Mouse (Mus musculus): ENCODE measurements at regions not wholly inside any gene's neighbourhood (a gene's known extent, or its start where the extent isn't known, plus 50 kb on each side); places are given as distances from the start of the nearest gene placed in this dataset.

DNA sequence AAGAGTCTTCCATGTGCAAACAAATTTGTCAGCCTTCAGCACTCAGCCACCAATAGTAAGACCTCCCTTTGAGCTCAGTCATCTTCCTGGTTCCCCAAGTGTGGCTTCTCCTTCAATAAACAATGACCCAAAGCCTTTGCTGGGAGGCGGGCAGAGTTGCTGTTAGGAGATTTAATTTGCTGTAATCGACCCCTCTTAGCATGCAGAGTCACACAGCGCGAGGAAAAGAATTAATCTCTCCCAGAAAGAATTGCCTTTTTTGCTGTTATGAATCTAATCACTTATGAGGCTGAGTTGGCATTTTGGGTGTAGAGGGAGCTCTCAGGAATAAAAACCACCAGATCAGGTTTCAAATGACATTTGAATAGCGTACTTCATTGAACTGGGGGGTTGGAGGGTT is 387.0 kb downstream of the Prdm2 start:
- H3K27me3 ChIP-seq, result no peaks in the 10 kb centered on the region
- no peak overlapping the region for H3K27ac ChIP-seq
- ATAC-seq (replicated peaks; ENCODE audit: insufficient number of reproducible peaks, insufficient read depth, low FRiP score, low read depth), result no peak
- no peaks in the 10 kb centered on the region for H3K36me3 ChIP-seq
- 66% methylated on average over 5 of the region's 5 CpGs for WGBS
- H3K4me2 ChIP-seq, result no peak overlapping the region
- H3K4me3 ChIP-seq, result no peak overlapping the region
- no peaks in the 10 kb centered on the region for H3K4me1 ChIP-seq (replicated peaks)
- no peaks in the 10 kb centered on the region for H3K9me3 ChIP-seq (replicated peaks)
- no peak overlapping the region for H3K9ac ChIP-seq

DNA sequence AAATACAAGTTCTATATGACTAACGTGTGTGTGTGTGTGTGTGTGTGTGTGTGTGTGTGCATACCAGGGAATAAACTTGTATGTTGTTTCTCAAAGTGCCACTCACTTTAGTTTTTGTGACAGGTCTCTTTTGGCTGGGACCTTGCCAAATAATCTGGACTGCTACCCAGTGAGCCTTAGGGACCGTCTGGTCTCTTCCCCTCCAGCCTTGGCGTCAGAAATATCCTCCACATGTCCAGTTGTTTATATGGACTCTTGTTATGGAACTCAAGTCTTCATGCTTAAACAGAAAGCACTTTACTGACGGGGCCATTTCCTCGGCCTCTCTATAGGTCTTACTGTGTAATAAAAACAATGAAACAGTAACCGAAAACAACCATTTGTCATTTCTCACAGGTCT is 394.4 kb downstream of the Prdm2 start:
- Histone ChIP-seq H3K36me3 (no peaks in the 10 kb centered on the region), H3K9ac (no peak overlapping the region), H3K27me3 (no peaks in the 10 kb centered on the region), H3K27ac (no peak overlapping the region), H3K4me3 (no peak overlapping the region), H3K4me1 (replicated peaks) (no peaks in the 10 kb centered on the region), H3K4me2 (no peak overlapping the region), H3K9me3 (replicated peaks) (no peaks in the 10 kb centered on the region)
- ATAC-seq (replicated peaks; ENCODE audit: insufficient number of reproducible peaks, insufficient read depth, low FRiP score, low read depth), result no peak
- WGBS, result 68% methylated on average over 6 of the region's 6 CpGs

DNA sequence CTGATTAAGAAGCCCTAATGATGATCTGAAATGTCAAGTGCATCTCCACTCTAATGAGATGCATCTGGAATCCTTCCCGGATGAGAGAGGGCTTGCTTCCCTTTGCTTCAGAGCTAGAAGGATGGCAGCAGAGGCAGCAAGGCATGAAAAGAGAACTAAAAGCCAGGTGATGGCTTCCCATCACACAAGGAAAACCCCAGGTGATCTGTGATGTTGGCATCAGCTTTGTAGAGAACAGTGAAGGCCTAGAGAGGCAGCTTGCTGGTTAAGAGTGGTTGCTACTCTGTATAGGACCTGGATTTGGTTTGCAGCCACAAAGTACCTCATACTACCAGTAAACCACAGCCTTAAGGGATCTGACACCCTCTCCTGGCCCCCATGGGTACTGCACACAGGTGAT is 395.8 kb downstream of the Prdm2 start:
- ATAC-seq (replicated peaks; ENCODE audit: insufficient number of reproducible peaks, insufficient read depth, low FRiP score, low read depth), result no peak
- H3K27ac ChIP-seq, result no peak overlapping the region

DNA sequence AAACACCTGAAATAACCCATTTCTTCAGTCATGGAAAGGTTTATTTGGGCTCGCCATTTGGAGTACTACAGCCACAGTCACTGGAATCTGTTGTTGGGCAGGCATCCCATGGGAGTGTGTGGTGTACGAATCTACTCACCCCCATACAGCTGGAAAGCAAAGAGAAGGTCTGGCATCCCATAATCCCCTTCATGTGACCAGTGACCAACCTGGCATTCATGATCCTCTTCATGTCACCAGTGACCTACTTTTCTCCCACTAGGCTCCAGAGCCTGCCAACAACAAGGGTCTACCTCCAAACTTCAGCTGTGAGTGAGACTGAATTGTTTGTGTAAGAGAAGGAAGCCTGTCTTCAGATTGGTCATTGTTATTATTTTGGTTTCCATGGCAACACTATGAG is 409.0 kb downstream of the Prdm2 start:
- Histone ChIP-seq H3K4me1 (replicated peaks) (no peaks in the 10 kb centered on the region), H3K9ac (no peak overlapping the region), H3K4me2 (no peak overlapping the region), H3K9me3 (replicated peaks) (no peaks in the 10 kb centered on the region), H3K4me3 (no peak overlapping the region), H3K27ac (no peak overlapping the region), H3K27me3 (no peaks in the 10 kb centered on the region), H3K36me3 (no peaks in the 10 kb centered on the region)
- WGBS, result 74% methylated on average over 2 of the region's 2 CpGs
- ATAC-seq (replicated peaks; ENCODE audit: insufficient number of reproducible peaks, insufficient read depth, low FRiP score, low read depth), result no peak

More for the DNA sequence above, 395.8 kb downstream of the Prdm2 start:
- no peaks in the 10 kb centered on the region for H3K36me3 ChIP-seq
- WGBS, result 69% methylated on average over 1 of the region's 1 CpGs
- H3K4me3 ChIP-seq, result no peak overlapping the region
- no peaks in the 10 kb centered on the region for H3K4me1 ChIP-seq (replicated peaks)
- no peaks in the 10 kb centered on the region for H3K9me3 ChIP-seq (replicated peaks)
- no peak overlapping the region for H3K9ac ChIP-seq
- H3K4me2 ChIP-seq, result no peak overlapping the region
- no peaks in the 10 kb centered on the region for H3K27me3 ChIP-seq

DNA sequence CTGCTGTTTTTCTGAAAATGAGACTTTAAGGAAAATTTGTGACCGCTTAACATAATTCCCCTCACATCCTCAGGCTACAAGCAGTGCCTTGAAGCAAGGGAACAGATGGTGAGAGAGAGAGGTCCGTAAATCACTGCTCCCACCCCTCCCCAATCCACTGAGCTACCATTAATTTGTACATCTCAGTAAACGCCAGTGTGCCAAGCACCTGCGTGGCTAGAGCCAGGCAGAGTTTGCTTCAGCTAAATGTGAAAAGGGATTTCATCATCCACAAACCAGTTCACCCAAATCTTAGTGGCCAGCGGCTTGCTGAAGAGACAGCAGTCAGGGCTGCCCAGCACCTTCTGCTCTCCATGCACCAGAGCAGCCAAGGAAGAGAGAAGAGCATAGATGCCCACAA is 413.5 kb downstream of the Prdm2 start:
- Histone ChIP-seq H3K27me3 (no peaks in the 10 kb centered on the region), H3K4me1 (replicated peaks) (no peaks in the 10 kb centered on the region), H3K27ac (no peak overlapping the region), H3K4me2 (no peak overlapping the region), H3K4me3 (no peak overlapping the region), H3K9ac (no peak overlapping the region), H3K36me3 (no peaks in the 10 kb centered on the region), H3K9me3 (replicated peaks) (no peaks in the 10 kb centered on the region)
- 54% methylated on average over 5 of the region's 5 CpGs for WGBS
- no peak for ATAC-seq (replicated peaks; ENCODE audit: insufficient number of reproducible peaks, insufficient read depth, low FRiP score, low read depth)

DNA sequence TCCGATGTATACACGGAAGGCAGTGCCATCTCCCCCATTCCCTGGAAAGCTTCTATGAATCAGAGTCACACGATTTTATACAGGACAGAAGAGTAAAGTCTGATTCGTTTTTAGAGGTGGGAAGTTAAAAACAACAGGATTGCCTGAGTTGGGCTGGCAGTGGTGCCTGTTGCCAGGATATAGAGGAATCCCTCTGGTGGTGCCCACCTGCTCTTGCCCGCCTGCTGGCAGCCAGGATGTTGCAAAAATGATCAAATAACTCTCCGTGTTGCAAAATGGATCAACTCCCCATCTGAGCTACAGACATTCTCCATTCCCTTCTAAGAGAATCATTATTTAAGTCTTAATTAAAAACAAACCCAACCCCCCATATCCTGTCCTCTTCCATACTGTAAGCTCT is 414.0 kb downstream of the Prdm2 start:
- no peak for ATAC-seq (replicated peaks; ENCODE audit: insufficient number of reproducible peaks, insufficient read depth, low FRiP score, low read depth)
- 69% methylated on average over 6 of the region's 6 CpGs for WGBS

DNA sequence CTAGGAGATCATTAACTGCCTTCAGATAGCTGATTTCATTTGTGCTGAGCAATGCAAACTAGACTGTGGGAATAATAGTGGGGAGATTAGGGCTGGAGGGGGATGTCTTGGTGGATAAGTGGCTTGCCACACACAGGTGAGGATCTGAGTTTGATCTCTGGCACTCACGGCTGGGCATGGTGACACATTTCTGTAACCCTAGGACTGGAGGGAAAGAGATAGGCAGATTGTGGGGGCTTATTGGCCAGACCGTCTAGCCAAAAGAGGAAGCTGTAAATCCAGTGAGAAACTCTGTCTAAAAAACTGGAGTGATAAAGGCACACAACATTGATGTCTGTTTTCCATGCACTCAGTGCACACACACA is 420.2 kb downstream of the Prdm2 start:
- H3K9ac ChIP-seq, result no peak overlapping the region
- H3K27me3 ChIP-seq, result no peaks in the 10 kb centered on the region
- ATAC-seq (replicated peaks; ENCODE audit: insufficient number of reproducible peaks, insufficient read depth, low FRiP score, low read depth), result no peak
- H3K4me2 ChIP-seq, result no peak overlapping the region
- WGBS, result 40% methylated on average over 2 of the region's 2 CpGs
- H3K36me3 ChIP-seq, result no peaks in the 10 kb centered on the region
- H3K27ac ChIP-seq, result no peak overlapping the region
- H3K4me1 ChIP-seq (replicated peaks), result no peaks in the 10 kb centered on the region
- no peaks in the 10 kb centered on the region for H3K9me3 ChIP-seq (replicated peaks)
- H3K4me3 ChIP-seq, result no peak overlapping the region

More for the DNA sequence above, 414.0 kb downstream of the Prdm2 start:
- H3K4me2 ChIP-seq, result no peak overlapping the region
- H3K36me3 ChIP-seq, result no peaks in the 10 kb centered on the region
- H3K9me3 ChIP-seq (replicated peaks), result no peaks in the 10 kb centered on the region
- H3K27ac ChIP-seq, result no peak overlapping the region
- H3K4me1 ChIP-seq (replicated peaks), result no peaks in the 10 kb centered on the region
- H3K4me3 ChIP-seq, result no peak overlapping the region
- H3K27me3 ChIP-seq, result no peaks in the 10 kb centered on the region
- no peak overlapping the region for H3K9ac ChIP-seq

DNA sequence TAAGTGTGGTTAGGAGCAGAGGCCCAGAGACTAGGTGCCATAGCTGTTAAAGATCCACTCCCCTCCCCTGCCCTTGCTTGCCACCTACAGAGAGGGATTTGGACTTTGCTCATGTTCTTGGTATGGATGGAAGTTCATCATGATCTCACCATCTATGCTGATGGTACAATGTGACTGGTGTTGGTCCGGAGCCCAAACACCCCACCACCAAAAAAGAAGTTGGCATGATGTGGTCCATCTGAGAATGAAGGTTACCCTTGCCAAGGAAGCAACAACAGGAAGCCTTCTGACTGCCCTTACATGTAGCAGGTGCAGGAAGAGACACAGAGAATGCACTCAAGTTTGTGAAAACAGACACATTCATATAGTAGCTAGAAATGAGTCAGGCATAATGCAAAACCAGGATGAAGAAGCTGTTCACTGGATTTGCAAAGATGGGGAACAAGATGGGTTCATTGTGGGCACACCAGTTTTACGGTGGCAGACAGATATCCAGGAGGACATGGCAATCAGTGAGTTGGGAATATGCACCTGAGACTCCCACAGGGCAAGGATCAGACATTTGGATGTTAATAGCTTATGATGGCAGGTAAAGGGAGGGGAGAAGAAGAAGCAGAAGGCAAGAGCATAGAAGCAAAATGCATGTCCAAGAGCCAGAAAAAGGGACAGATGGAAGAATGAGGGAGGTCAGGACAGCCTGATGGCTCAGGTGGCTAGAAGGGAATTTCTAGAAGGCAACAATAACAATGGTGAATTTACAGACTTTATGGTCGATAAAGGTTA is 420.8 kb downstream of the Prdm2 start:
- Histone ChIP-seq H3K27me3 (no peaks in the 10 kb centered on the region), H3K4me1 (replicated peaks) (no peaks in the 10 kb centered on the region), H3K4me2 (no peak overlapping the region), H3K4me3 (no peak overlapping the region), H3K9me3 (replicated peaks) (no peaks in the 10 kb centered on the region), H3K9ac (no peak overlapping the region), H3K36me3 (no peaks in the 10 kb centered on the region), H3K27ac (no peak overlapping the region)
- 81% methylated on average over 3 of the region's 3 CpGs for WGBS
- ATAC-seq (replicated peaks; ENCODE audit: insufficient number of reproducible peaks, insufficient read depth, low FRiP score, low read depth), result no peak

DNA sequence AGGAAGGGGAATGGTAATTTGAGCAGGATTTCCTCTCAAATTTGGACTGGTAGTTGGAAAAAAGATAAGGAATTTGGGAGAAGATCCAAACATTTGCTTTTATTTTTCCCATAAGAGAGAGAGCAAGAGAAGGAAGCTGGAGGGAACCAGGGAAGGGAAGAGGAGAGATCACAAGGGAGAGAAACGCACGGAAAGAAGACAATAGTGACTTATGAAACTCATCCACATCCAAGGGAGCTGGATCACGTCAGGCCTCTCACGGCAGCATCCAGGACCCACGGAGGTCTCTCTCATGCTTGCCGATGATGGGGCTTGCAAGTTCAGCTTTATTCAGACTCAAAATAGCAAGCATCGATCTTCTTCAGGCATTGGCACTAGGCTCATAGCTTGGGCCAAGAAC is 423.7 kb downstream of the Prdm2 start:
- no peaks in the 10 kb centered on the region for H3K36me3 ChIP-seq
- no peaks in the 10 kb centered on the region for H3K27me3 ChIP-seq
- H3K4me2 ChIP-seq, result no peak overlapping the region
- H3K4me1 ChIP-seq (replicated peaks), result no peaks in the 10 kb centered on the region
- WGBS, result 70% methylated on average over 7 of the region's 7 CpGs
- no peak overlapping the region for H3K27ac ChIP-seq
- H3K4me3 ChIP-seq, result no peak overlapping the region
- H3K9me3 ChIP-seq (replicated peaks), result no peaks in the 10 kb centered on the region
- no peak for ATAC-seq (replicated peaks; ENCODE audit: insufficient number of reproducible peaks, insufficient read depth, low FRiP score, low read depth)
- no peak overlapping the region for H3K9ac ChIP-seq

DNA sequence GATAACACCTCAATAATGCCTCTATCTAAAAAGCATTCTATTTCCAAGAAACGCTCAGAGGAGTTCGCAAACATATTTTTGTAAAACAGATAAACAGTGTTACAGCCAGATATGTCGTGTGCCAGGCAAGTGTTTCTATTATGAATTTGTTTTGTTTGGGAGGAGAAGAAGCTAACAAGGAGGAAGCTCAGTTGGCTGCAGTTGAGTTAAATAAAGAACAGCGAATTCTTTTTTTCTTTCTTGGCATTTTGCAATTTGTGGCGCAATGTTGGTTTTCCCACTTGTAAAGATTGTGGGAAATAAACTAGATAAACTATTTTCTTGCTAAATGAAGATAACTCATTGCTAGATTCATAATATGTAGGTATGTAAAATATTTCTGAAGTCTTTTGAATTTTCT is 427.4 kb downstream of the Prdm2 start:
- Histone ChIP-seq H3K4me1 (replicated peaks) (no peaks in the 10 kb centered on the region), H3K27ac (no peak overlapping the region), H3K36me3 (no peaks in the 10 kb centered on the region), H3K4me3 (no peak overlapping the region), H3K4me2 (no peak overlapping the region), H3K9me3 (replicated peaks) (no peaks in the 10 kb centered on the region), H3K9ac (no peak overlapping the region), H3K27me3 (no peaks in the 10 kb centered on the region)
- ATAC-seq (replicated peaks; ENCODE audit: insufficient number of reproducible peaks, insufficient read depth, low FRiP score, low read depth), result no peak
- 80% methylated on average over 5 of the region's 5 CpGs for WGBS

DNA sequence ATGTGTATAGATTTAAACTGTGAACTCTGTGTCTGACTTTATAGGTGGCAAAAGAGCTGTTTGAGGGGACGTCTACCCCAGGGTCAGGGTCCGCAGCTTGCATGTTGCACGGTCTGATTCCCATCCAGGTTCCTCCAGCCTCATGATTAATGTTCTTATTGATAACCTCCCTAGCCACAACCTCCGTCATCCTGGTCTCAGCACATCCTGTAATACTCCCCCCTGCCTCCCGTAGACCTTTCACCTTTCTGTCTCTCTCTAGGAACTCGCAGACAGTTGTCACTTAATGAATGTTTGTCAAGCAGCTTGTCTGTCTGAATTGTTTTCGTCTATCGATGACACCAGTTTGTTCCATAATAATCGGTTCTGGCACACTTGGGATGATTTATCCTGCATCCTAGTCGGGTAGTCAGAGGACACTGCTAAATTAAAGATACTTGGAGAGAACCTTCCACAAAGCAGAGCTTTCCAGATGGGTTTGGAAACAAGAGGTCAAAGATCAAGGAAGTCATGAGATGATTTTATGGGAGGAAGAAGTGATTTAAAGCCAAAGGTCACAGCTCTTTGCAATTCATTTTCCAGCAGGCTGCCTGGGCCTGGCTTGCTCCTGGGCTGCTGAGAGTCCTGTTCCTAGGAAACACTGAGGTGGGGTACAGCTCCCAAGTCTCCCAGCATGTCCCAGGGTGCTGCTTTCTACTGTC is 435.9 kb downstream of the Prdm2 start:
- Histone ChIP-seq H3K9me3 (replicated peaks) (no peaks in the 10 kb centered on the region), H3K9ac (no peak overlapping the region), H3K4me2 (no peak overlapping the region), H3K27me3 (no peaks in the 10 kb centered on the region; the same call in 1 of the 2 replicates), H3K36me3 (no peaks in the 10 kb centered on the region), H3K4me3 (no peak overlapping the region), H3K27ac (no peak overlapping the region), H3K4me1 (replicated peaks) (peaks cover 3% of the 10 kb centered on the region; the same call in 1 of the 2 replicates)
- WGBS, result 56% methylated on average over 10 of the region's 10 CpGs
- no peak for ATAC-seq (replicated peaks; ENCODE audit: insufficient number of reproducible peaks, insufficient read depth, low FRiP score, low read depth)

DNA sequence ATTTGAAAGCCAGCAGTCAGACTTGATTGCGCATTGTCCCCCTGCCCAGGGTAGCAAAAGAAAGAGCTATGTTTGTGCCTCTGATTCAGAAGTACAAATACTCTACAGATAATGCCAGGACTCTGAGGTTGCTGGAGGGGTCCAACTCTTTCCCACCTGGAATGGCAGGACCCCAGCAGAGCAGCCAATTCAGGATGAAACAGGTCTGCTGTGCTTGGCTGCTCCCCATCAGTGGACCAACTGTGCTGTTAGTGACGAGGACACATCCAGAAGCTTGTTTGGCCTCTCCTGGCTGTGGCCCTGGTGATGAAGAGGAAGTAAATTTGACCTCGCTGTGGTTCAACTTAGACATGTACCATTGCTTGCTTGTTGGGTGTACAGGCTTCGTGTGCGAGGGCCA is 437.8 kb downstream of the Prdm2 start:
- H3K9ac ChIP-seq, result no peak overlapping the region
- WGBS, result 83% methylated on average over 5 of the region's 5 CpGs

More for the DNA sequence above, 437.8 kb downstream of the Prdm2 start:
- H3K9me3 ChIP-seq (replicated peaks), result no peaks in the 10 kb centered on the region
- ATAC-seq (replicated peaks; ENCODE audit: insufficient number of reproducible peaks, insufficient read depth, low FRiP score, low read depth), result no peak
- H3K4me2 ChIP-seq, result no peak overlapping the region
- no peaks in the 10 kb centered on the region; the same call in 1 of the 2 replicates for H3K27me3 ChIP-seq
- no peaks in the 10 kb centered on the region for H3K36me3 ChIP-seq
- H3K4me1 ChIP-seq (replicated peaks), result peaks cover 3% of the 10 kb centered on the region; the same call in 1 of the 2 replicates
- H3K4me3 ChIP-seq, result no peak overlapping the region
- H3K27ac ChIP-seq, result no peak overlapping the region
